Mouse (Mus musculus) G1E-ER4 (cell line): ENCODE results near the gene Timd2. TPM values are rescaled to one million over a fixed set of nuclear protein-coding genes. Genes with fewer than 3 reads are reported as not detected.
"Not testable (repeated sequence)": the region's sequence is repeated elsewhere in the genome, so short reads cannot be mapped to it uniquely, and the experiment has no call there.

Experiments
- GATA1 ChIP-seq: IDR thresholded peaks from one replicate; pipeline ENCODE4 v1.8.0; 2012; ENCODE audit warnings: low read length, inconsistent platforms
- polyA plus RNA-seq: library from polyadenylated mRNA; stranded (reverse); fragments of >175 nt; gene quantifications from 2 replicates; pipeline ENCODE4 v1.2.3, GENCODE M21; 2012

Timd2 gene
- not detected in 2 replicates for polyA plus RNA-seq

DNA sequence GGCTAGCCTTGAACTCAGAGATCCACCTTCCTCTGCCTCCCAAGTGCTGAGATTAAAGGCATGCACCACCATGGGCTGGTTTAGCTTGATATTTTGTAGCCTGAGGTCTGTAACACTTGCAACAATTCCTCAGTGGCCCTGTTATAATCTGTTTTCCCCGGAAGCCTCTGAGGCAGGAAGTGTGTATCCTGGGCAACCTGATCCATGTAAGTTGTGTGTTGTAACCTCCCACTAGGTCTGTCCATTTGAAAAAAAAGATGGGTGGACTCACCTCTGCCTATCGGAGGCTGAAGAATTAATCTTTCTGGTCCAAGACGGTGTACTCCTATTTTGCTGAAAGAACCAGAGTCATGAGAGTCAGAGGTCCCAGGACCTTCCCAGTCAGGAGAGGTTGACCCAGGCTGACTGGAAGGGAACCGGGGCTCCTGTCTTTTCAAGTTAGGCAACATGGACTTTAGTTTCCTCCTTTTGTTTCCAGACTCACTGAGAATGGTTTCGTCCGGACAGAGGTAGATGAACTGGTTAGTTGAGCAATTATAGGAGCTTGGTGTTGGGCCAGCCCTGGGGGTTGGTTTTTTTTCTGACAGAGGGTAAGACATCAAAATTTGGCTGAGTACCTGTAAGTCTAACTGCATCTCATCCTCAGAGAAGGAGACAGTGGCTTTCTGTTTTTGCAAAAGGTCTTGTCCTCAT is at the start of gene Timd2:
TSS of gene Timd2 (minus strand) at position 398 of the 693 bp plus-strand sequence.
- no peak for TF ChIP-seq GATA1

- TF ChIP-seq GATA1 = no peak
Observed at GRCm38 (mm10) chr11:46754669-46755068, 47.8 kb upstream of the Timd2 start.

GRCm38 (mm10) chr11:46753662-46754061 is 46.8 kb upstream of the Timd2 start:
- TF ChIP-seq GATA1 = no peak

GRCm38 (mm10) chr11:46747996-46748395 is 41.1 kb upstream of the Timd2 start:
- TF ChIP-seq GATA1 = no peak

- no peak for TF ChIP-seq GATA1
Observed at GRCm38 (mm10) chr11:46741716-46742115, 34.9 kb upstream of the Timd2 start.

GRCm38 (mm10) chr11:46740886-46741285 is 34.0 kb upstream of the Timd2 start:
- no peak for TF ChIP-seq GATA1

DNA sequence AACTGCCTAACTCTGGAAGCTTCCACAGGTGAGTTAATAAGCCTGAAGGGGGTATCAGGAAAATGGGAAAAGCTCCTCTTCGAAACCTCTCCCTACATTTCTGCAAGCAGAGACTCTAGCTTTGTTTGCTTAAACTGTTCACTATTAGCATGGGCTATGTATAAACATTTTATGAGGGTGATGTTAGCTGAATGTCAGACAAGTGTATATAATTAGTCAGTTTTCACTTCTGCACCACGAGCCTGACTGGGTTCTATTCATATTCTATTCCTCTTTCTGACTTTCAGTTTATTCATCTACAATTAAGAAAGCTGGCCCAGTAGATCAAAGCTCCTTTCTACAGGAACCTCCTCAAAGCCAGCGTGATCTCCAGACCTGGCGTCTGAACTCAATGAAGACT is 32.6 kb upstream of the Timd2 start:
- no peak for TF ChIP-seq GATA1

DNA sequence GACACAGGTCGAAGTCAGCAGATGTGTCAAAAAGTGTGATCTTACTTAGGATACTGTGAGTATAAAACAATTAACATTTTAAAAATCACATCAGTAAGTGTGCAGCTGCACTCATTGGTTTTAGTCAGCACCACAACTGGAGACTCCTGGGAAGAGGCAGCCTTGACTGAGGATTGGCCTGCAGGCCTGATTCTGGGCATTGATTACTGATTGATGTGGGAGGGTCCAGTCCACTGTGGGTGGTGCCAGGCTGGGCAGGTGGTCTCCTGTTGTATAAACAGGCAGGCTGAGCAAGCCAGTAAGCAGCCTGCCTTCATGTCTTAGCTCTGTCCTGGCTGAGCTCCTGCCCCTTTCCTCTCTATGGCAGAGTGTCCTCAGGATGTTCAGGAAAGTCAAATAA is 28.2 kb upstream of the Timd2 start, which contains the start of gene Havcr1:
TSS of gene Havcr1 (plus strand) at position 5 of the 400 bp plus-strand sequence.
- not testable (repeated sequence) for TF ChIP-seq GATA1

DNA sequence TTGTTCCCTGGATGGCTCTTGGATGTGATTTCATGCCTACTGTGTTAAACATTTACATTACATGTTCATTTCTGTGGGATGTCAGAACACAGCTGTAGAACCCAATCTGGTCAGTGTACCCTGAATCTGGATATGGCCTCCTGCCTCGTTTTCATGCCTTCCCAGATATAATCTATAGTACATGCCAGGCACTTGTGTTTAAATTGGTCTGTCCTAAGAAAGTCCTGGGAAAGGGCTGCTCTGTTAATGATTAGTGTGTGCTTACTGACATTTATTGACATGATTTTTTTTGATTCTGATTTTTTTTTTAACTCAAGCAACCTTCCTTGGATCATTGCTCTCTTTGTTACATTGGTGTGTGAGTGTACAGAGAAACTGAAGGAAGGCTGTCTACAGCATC is 27.8 kb upstream of the Timd2 start:
- no peak for TF ChIP-seq GATA1

- TF ChIP-seq GATA1 = no peak
Observed at GRCm38 (mm10) chr11:46733242-46733789, 26.5 kb upstream of the Timd2 start.

DNA sequence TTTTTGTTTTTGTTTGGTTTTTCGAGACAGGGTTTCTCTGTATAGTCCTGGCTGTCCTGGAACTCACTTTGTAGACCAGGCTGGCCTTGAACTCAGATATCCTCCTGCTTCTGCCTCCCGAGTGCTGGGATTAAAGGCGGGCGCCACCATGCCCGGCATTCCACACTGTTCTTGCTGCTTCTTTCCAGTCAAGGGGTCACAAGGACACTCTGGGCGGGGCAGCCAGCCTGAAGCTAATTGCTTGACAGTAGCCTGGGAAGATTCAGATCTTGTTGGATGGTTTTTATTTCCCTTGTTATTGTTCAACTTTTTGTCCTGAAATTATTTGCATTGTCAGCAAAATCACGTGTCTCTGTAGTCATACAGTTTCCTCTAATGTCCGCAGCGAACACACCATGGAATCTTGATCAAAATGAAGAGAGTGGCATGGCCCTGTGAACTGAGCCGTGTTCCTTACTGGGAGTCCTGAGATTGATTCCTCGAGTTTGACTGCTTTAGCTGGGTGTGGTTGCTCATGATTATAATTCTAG is 24.7 kb upstream of the Timd2 start:
- TF ChIP-seq GATA1 = no peak

DNA sequence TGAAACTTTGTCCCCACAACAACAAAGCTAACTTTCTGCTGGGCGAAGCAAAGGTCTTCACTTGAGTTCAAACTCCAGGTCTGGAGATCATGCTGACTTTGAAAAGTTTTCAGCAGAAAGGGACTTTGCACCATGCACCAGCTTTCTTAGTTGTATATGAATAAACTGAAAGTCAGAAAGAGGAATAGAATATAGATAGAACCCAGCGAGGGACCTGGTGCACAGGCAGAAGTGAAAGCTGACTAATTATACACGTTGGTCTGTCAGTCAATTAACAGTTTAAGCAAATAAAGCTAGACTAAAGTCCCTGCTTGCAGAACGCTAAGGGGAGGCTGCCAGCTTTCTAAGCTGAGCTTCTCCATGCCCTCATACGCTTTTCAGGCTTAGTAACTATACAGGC is 8.0 kb downstream of the Timd2 start:
- no peak for TF ChIP-seq GATA1

- no peak for TF ChIP-seq GATA1
Observed at GRCm38 (mm10) chr11:46698278-46698655, 8.6 kb downstream of the Timd2 start.

GRCm38 (mm10) chr11:46697433-46698277 is 9.2 kb downstream of the Timd2 start:
- TF ChIP-seq GATA1 = no peak

GRCm38 (mm10) chr11:46690136-46690535 is 16.7 kb downstream of the Timd2 start:
- no peak for TF ChIP-seq GATA1

- no peak for TF ChIP-seq GATA1
Observed at GRCm38 (mm10) chr11:46683723-46684122, 23.1 kb downstream of the Timd2 start.

- no peak for TF ChIP-seq GATA1
Observed at GRCm38 (mm10) chr11:46682842-46683241, 24.0 kb downstream of the Timd2 start.
